Mouse (Mus musculus): Measurements from ENCODE around the gene Tmem248. TPM values are rescaled to one million over a fixed set of nuclear protein-coding genes. Genes with fewer than 3 reads are reported as not detected.
A peak's percentile ranks its signal among the peaks of the same experiment; 100 is the strongest.
"Not testable (repeated sequence)": the region's sequence is repeated elsewhere in the genome, so short reads cannot be mapped to it uniquely, and the experiment has no call there.

The Tmem248 gene
- polyA plus RNA-seq, 1 experiment from 2014 or later, result 62.9 TPM

DNA sequence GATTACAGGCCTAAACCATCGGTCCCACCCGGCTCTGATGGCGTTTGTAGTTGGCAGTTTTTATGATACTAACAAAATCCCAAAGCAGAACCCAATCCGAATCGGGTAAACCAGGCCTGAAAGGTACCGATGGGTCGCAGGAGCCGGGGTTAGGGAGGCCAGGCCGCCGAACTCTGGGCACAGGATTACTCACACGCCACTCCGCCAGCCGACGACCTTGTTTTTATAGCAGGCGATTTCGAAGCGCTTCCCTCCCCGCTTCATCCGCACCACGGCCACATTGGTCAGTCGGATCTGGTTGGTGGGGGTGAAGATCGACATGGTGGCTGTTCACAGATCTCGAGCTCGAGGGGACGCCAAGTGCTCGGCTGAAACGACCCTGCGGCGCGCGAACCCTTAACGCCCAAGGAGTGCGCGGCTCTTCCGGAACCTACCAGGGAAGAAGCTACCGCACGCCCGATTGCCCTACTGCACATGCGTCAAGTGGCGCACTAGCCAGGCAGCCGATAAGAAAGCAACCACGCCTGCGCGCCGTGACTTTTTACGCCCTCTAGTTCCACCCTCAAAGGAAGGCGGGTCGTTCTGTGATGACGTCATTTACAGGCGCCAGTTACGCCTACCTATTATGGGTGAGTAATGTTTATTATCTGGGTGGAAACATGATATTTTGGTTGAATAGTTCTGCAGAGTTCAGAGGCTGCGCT is 38.3 kb downstream of the Tmem248 start, which contains the start of the genes Sbds and Tyw1:
Gene Sbds (minus strand): TSS at position 514 of the 704 bp plus-strand sequence.
Gene Tyw1 (plus strand): TSS at position 603 of the 704 bp plus-strand sequence.
- no peaks in the 10 kb centered on the region for H3K27me3 ChIP-seq
- peak; percentile 99 for DNase-seq (ENCODE audit: low read depth, low spot score)
- peak; percentile 65 for ATAC-seq
- in situ Hi-C loops (cut with MboI; ENCODE audit: low pct_unique_long_range_greater_than_20kb), result loop anchor here (25.0 kb wide), 1 partner anchor 743 kb away; the partner anchor contains the start of gene Sfswap
- CTCF ChIA-PET, result interaction anchor here (0.9 to 3.5 kb wide), 5 partner anchors 12 to 32 kb away, joined by 3 to 14 read pairs (median 3); no protein-coding TSS in a partner anchor
- POLR2A ChIA-PET, result interaction anchor here (0.6 to 1.6 kb wide), 5 partner anchors 8 to 914 kb away, joined by 3 to 8 read pairs (median 4); no protein-coding TSS in a partner anchor
- no peak for TF ChIP-seq CTCF (IDR thresholded peaks at IDR 0.05)

DNA sequence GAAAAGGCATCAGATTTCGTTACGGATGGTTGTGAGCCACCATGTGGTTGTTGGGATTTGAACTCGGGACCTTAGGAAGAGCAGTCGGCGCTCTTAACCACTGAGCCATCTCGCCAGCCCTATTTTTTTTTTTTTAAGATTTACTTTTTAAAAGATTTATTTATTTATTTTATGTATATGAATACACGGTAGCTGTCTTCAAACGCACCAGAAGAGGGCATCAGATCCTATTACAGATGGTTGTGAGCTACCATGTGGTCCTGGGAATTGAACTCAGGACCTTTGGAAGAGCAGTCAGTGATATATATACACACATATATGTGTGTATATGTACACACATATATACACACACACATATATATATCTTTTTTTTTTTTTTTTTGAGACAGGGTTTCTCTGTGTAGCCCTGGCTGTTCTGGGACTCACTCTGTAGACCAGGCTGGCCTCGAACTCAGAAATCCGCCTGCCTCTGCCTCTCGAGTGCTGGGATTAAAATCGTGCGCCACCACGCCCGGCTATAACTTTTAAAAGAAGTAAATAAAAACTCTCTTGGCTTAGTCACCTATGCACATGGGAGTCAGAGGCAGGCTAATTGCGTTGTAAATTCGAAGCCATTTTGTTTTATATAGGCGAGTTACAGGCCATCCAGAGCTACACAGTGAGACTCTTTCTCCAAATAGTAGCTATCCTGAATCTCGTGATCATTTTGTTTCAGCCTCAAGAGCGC is 39.1 kb downstream of the Tmem248 start:
- CTCF ChIA-PET, result interaction anchor here (0.8 to 3.5 kb wide), 8 partner anchors 7 to 597 kb away, joined by 3 to 14 read pairs (median 4); no protein-coding TSS in a partner anchor
- peak; percentile 56 for TF ChIP-seq CTCF (IDR thresholded peaks at IDR 0.05)
- ATAC-seq; DNase-seq (ENCODE audit: low read depth, low spot score); H3K27me3 ChIP-seq: not testable (repeated sequence)
- in situ Hi-C loops (cut with MboI; ENCODE audit: low pct_unique_long_range_greater_than_20kb), result loop anchor here (25.0 kb wide), 1 partner anchor 744 kb away; the partner anchor contains the start of gene Sfswap
- POLR2A ChIA-PET, result interaction anchor here (0.6 to 1.6 kb wide), 6 partner anchors 9 to 913 kb away, joined by 3 to 8 read pairs (median 4); no protein-coding TSS in a partner anchor

GRCm38 (mm10) chr5:130256678-130257271 is 39.9 kb downstream of the Tmem248 start:
- ATAC-seq, result peak; percentile 94
- TF ChIP-seq CTCF (IDR thresholded peaks at IDR 0.05), result no peak
- ChIA-PET POLR2A (interaction anchor here (0.6 to 1.1 kb wide), 3 partner anchors 10 to 532 kb away, joined by 3 read pairs; no protein-coding TSS in a partner anchor), CTCF (interaction anchor here (0.8 to 3.5 kb wide), 7 partner anchors 8 to 596 kb away, joined by 3 to 14 read pairs (median 4); no protein-coding TSS in a partner anchor)
- no peaks in the 10 kb centered on the region for H3K27me3 ChIP-seq
- in situ Hi-C loops (cut with MboI; ENCODE audit: low pct_unique_long_range_greater_than_20kb), result loop anchor here (25.0 kb wide), 1 partner anchor 744 kb away; the partner anchor contains the start of gene Sfswap
- peak; percentile 95 for DNase-seq (ENCODE audit: low read depth, low spot score)

GRCm38 (mm10) chr5:130257303-130257702 is 40.4 kb downstream of the Tmem248 start:
- ChIA-PET POLR2A (interaction anchor here (0.6 kb wide), 1 partner anchor 53 kb away, joined by 3 read pairs; no protein-coding TSS in a partner anchor), CTCF (interaction anchor here (0.8 to 3.5 kb wide), 6 partner anchors 9 to 596 kb away, joined by 3 to 14 read pairs (median 4); no protein-coding TSS in a partner anchor)
- DNase-seq (ENCODE audit: low read depth, low spot score) (no peak), ATAC-seq (no peak)
- in situ Hi-C loops (cut with MboI; ENCODE audit: low pct_unique_long_range_greater_than_20kb), result loop anchor here (25.0 kb wide), 1 partner anchor 745 kb away; the partner anchor contains the start of gene Sfswap
- no peaks in the 10 kb centered on the region for H3K27me3 ChIP-seq
- TF ChIP-seq CTCF (IDR thresholded peaks at IDR 0.05), result peak; percentile 18

DNA sequence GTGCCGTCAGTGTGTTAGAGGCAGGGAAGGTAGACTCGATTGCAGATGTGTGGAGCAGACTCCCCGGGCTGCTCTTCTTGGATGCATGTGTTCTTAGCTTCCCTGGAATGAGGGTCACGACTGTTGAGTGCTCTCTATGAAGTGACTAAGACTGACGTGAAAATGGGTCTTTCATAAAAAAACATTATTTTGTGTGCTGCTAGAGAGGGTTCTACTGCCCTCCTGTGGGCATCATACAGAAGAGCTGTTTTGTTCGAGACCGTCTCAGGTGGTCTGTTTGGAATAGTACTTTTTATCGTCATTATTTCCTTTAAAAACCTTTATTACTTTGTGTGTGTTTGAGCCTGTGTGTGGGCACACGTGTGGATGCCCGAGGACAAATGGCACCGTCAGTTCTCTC is 46.6 kb downstream of the Tmem248 start:
- ATAC-seq (no peak), DNase-seq (ENCODE audit: low read depth, low spot score) (no peak)
- peak; percentile 49 for TF ChIP-seq CTCF (IDR thresholded peaks at IDR 0.05)
- POLR2A ChIA-PET, result no interaction called here
- H3K27me3 ChIP-seq, result no peaks in the 10 kb centered on the region
- in situ Hi-C loops (cut with MboI; ENCODE audit: low pct_unique_long_range_greater_than_20kb), result loop anchor here (25.0 kb wide), 1 partner anchor 751 kb away; the partner anchor contains the start of gene Sfswap
- CTCF ChIA-PET, result interaction anchor here (1.6 to 1.9 kb wide), 2 partner anchors 11 to 18 kb away, joined by 3 to 8 read pairs; no protein-coding TSS in a partner anchor

DNA sequence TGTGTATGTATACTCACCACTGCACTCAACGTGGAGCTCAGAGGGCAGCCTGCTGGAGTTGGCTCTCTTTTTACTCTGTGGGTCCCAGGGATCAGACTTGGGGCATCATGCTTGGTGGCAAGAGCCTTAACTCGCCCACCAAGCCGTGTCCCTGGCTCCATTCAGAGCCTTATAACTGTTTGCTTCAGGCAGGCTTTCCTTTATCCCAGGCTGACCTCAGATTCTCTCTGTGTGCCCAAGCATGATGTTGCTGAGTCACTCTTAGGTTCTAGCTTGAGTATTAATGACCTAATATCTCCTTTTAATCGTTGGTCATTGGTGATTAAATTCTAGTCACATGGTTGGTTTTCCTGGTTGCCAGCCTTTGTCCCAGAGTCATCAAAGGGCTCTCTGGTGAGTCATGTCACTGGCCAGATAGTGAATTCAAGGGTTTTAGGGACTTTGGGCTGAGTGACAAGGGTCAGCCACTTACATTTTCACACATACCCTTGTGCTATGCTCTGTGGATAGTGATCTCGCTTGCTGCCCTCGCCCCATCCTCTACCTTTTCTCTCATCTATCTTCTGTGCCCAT is 47.6 kb downstream of the Tmem248 start:
- H3K27me3 ChIP-seq, result no peaks in the 10 kb centered on the region
- POLR2A ChIA-PET, result interaction anchor here (1.6 to 1.7 kb wide), 2 partner anchors 10 to 37 kb away, joined by 4 to 5 read pairs; partner anchors contain the start of genes Sbds and Tyw1
- CTCF ChIA-PET, result interaction anchor here (1.0 kb wide), 1 partner anchor 11 kb away, joined by 3 read pairs; no protein-coding TSS in a partner anchor
- no peak for TF ChIP-seq CTCF (IDR thresholded peaks at IDR 0.05)
- ATAC-seq (peak; percentile 97), DNase-seq (ENCODE audit: low read depth, low spot score) (peak; percentile 73)
- in situ Hi-C loops (cut with MboI; ENCODE audit: low pct_unique_long_range_greater_than_20kb), result loop anchor here (25.0 kb wide), 1 partner anchor 752 kb away; the partner anchor contains the start of gene Sfswap

- H3K27me3 ChIP-seq, result no peaks in the 10 kb centered on the region
- peak; percentile 63 for TF ChIP-seq CTCF (IDR thresholded peaks at IDR 0.05)
- ChIA-PET POLR2A (interaction anchor here (0.7 kb wide), 1 partner anchor 10 kb away, joined by 3 read pairs; no protein-coding TSS in a partner anchor), CTCF (interaction anchor here (1.1 to 2.1 kb wide), 7 partner anchors 8 to 586 kb away, joined by 3 to 14 read pairs (median 4); partner anchors contain the start of genes Sbds and Tyw1)
- in situ Hi-C loops (cut with MboI; ENCODE audit: low pct_unique_long_range_greater_than_20kb), result loop anchor here (25.0 kb wide), 1 partner anchor 754 kb away; the partner anchor contains the start of gene Sfswap
- DNase-seq (ENCODE audit: low read depth, low spot score) (no peak), ATAC-seq (no peak)
These were observed 49.8 kb downstream of the Tmem248 start for GRCm38 (mm10) chr5:130266651-130267050.

DNA sequence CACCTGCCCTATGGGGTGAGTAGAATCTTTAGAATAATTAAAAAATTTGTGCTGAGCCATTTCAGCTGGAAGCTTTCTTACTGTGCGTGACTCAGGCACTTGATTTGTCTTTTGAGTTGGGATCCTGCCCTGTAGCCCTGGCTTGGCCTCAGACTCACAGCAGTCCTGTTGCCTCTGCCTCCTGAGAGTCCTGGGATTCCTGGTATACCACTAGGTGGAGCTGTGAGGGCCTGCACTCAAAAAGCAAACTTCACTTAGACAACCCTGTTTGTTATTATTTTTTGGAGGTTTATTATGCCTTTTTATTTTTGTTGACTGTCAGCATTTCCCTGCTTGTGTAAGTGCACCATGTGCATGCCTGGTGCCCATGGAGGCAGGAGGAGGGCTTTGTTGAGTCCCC is 50.4 kb downstream of the Tmem248 start:
- in situ Hi-C loops (cut with MboI; ENCODE audit: low pct_unique_long_range_greater_than_20kb), result loop anchor here (25.0 kb wide), 1 partner anchor 755 kb away; the partner anchor contains the start of gene Sfswap
- ATAC-seq (no peak), DNase-seq (ENCODE audit: low read depth, low spot score) (no peak)
- no peaks in the 10 kb centered on the region for H3K27me3 ChIP-seq
- ChIA-PET POLR2A (interaction anchor here (0.7 kb wide), 1 partner anchor 11 kb away, joined by 3 read pairs; no protein-coding TSS in a partner anchor), CTCF (interaction anchor here (1.0 to 2.1 kb wide), 6 partner anchors 9 to 586 kb away, joined by 3 to 14 read pairs (median 6); partner anchors contain the start of genes Sbds and Tyw1)
- TF ChIP-seq CTCF (IDR thresholded peaks at IDR 0.05), result peak; percentile 88

DNA sequence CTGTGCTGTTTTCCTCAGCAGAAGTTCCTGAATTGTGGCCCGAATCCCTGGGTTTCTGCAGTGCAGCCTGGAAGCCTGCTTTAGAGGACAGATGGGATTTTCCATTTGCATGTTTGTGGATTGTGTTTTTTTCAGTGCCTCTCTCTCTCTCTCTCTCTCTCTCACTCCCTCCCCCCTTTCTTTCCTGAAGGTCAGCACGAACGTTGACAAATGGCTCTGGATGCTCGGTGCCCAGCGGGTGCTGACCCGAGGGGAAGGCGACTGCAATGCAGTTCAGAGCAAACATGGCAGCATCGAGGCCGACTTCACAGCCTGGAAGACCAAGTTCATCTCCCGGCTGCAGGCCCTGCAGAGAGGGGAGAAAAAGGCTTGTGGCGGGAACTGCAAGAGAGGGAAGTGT is 52.1 kb downstream of the Tmem248 start:
- DNase-seq (ENCODE audit: low read depth, low spot score) (no peak), ATAC-seq (no peak)
- ChIA-PET CTCF (no interaction called here), POLR2A (no interaction called here)
- TF ChIP-seq CTCF (IDR thresholded peaks at IDR 0.05), result no peak
- H3K27me3 ChIP-seq, result no peaks in the 10 kb centered on the region
- in situ Hi-C loops (cut with MboI; ENCODE audit: low pct_unique_long_range_greater_than_20kb), result loop anchor here (25.0 kb wide), 1 partner anchor 757 kb away; the partner anchor contains the start of gene Sfswap
